Mouse (Mus musculus) left cerebral cortex, postnatal 14 days (tissue): ENCODE measurements around the gene Smg8. TPM values are rescaled to one million over a fixed set of nuclear protein-coding genes. Genes with fewer than 3 reads are reported as not detected.
"Not testable (repeated sequence)": the region's sequence is repeated elsewhere in the genome, so short reads cannot be mapped to it uniquely, and the experiment has no call there.

ENCODE experiments used
- DNase-seq, 2 experiments: peaks; one replicate each; pipeline ENCODE4 v3.0.0; 2021 to 2022; ENCODE audit warnings: low spot score in 2 of 2, mixed read lengths in 1 of 2
- intact Hi-C: fragments of 180-260 bp; cut with DNase I; formaldehyde crosslinking; loops from one replicate; pipeline ENCODE4 v1.15.1; 2025
- microRNA-seq, 2 experiments: library from miRNA; unstranded; fragments of <30 nt; microRNA quantifications; one replicate each; pipeline ENCODE4 v1.2.0; 2022
- total RNA-seq, 2 experiments: library from RNA; stranded (reverse); gene quantifications; 2 replicates each; pipeline ENCODE4 v1.2.3; 2021

Smg8 gene
- total RNA-seq, 2 experiments from 2014 or later: 14.6 to 15.0 TPM

DNA sequence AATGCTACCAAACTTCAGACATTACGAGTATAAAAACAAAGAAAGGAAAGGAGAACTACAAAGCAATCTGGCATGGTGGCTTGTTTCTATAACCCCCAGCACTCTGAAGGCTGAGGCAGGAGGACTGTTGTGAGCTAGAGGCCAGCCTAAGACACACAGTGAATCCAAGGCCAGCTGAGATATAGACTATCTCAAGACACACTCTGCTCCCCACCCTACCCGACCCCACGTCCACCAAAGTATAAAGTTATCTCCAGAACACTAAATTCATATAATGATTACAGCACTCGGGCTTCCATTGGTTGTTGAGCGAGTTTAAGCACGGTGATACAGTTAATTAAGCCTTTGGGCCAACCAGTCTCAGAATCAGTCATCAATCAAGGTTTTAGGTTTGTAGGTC lies 30.3 kb downstream of the Smg8 start:
- no peak for DNase-seq
- intact Hi-C loops: no loop called here

DNA sequence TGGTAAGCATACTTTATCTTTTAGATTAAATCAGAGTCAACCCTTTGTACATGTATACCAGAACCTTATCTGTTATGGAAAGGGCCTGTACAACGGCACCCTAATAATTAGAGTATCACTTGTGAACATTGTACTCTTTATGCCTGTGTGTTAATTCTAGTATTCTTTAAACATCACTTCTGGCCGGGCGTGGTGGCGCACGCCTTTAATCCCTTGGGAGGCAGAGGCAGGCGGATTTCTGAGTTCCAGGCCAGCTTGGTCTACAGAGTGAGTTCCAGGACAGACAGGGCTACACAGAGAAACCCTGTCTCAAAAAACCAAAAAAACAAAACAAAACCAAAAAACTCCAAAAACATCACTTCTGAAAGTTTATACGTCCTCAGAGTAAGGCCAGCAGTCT lies 37.7 kb downstream of the Smg8 start:
- DNase-seq, intact Hi-C loops: not testable (repeated sequence)

GRCm38 (mm10) chr11:87046968-87047367 lies 39.6 kb downstream of the Smg8 start:
- no peak for DNase-seq
- intact Hi-C loops: no loop called here

DNA sequence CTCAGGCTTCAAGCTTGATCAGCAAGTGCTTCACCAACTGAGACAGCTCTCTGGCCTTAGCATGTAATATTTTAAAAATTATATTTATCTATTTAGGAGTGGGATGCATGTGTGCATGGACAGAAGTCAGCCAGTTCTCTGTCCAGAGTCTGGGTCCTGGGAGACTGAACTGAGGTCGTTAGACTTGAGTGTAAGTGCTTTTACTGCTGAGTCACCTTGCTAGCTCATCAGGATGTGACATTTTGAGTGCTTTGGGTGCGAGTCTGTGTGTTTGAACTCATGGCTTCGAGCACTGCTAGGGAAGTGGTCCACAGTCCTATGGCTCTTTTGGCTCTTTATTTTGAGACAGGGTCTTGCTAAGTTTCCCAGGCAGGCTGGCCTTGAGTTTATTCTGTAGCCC lies 43.5 kb downstream of the Smg8 start:
- DNase-seq: no peak
- intact Hi-C loops: no loop called here

DNA sequence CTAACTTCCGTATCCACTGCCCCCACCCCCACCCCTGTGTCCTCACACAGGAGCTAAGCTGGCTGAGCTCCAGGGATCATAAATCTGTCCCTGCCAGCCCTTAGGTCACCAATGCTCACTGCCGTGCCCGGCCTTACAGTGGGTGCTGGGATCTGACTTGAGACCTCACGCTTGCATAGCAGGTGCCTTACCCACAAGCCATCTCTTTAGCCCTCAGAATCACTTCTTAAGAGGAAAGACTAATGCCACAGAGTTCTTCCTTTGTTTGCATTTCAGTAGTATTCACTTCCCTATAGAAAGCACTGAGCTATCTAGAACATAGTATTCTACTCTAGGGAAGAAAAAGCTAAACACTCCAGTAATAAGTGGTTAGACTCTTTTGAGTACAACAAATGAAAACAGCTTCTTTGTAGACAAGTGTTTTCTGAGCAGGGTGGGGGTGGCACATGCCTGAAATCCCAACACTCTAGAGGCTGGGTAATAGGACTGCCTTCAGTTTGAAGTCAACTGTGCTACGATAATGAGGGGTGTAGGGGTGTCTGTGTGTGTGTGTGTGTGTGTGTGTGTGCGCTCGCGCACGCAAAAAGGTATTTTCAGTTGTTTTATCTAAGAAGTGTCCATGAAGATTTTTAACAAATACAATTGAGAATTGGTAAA lies 47.1 kb downstream of the Smg8 start:
- intact Hi-C loops: no loop called here
- DNase-seq: no peak

GRCm38 (mm10) chr11:87036180-87036579 lies 50.4 kb downstream of the Smg8 start:
- intact Hi-C loops: no loop called here
- no peak for DNase-seq

GRCm38 (mm10) chr11:87028212-87028611 lies 58.4 kb downstream of the Smg8 start:
- DNase-seq: no peak
- intact Hi-C loops: no loop called here

Small RNA genes lying within 50 kb of the gene (microRNA-seq; reads per million reads assigned to microRNA genes)
- 213 to 1,071 reads per million in 2 experiments for gene Mir301

Other genes starting within 250 kb of the Smg8 start
- gene Ypel2, start 93.1 kb downstream of the Smg8 start, total RNA-seq: 10 to 100 TPM; 37.9 to 41.1 TPM
- gene Gdpd1, start 12.7 kb downstream of the Smg8 start, total RNA-seq: 10 to 100 TPM; 49.0 to 49.9 TPM
- under 1 TPM; 0.53 to 0.75 TPM for gene Prr11, start 21.9 kb upstream of the Smg8 start, total RNA-seq
- 10 to 100 TPM; 12.0 to 14.2 TPM for gene Ska2, start 22.5 kb upstream of the Smg8 start, total RNA-seq
- gene Trim37, start 40.3 kb upstream of the Smg8 start, total RNA-seq: 100 to 1,000 TPM; 198 to 209 TPM